Mouse (Mus musculus) heart, embryonic 12.5 days (tissue): ENCODE measurements around the gene Ppm1h. TPM values are rescaled to one million over a fixed set of nuclear protein-coding genes. Genes with fewer than 3 reads are reported as not detected.
A peak's percentile ranks its signal among the peaks of the same experiment; 100 is the strongest.

Experiments used
- ATAC-seq: fragments of 200-750 bp; cut with Nextera tagmentation; 2 replicates; pipeline ENCODE4 v1.8.0; 2017; ENCODE audit warnings: moderate TSS enrichment, moderate library complexity; ENCODE audit not compliant: insufficient number of reproducible peaks, low FRiP score
- H3K27ac ChIP-seq: fragments of 300-500 bp; sonication (generic); 2 replicates; pipeline ENCODE4 v1.5.1; 2016; ENCODE audit warnings: mild to moderate bottlenecking, moderate library complexity; ENCODE audit not compliant: poor library complexity, severe bottlenecking
- H3K27me3 ChIP-seq: fragments of 300-500 bp; sonication (generic); replicated peaks from 2 replicates; pipeline ENCODE4 v1.6.1; 2016; ENCODE audit warnings: mild to moderate bottlenecking, moderate library complexity
- H3K36me3 ChIP-seq: fragments of 300-500 bp; sonication (generic); 2 replicates; pipeline ENCODE4 v1.6.1; 2016; ENCODE audit warnings: mild to moderate bottlenecking, moderate library complexity
- H3K4me1 ChIP-seq: fragments of 300-500 bp; sonication (generic); replicated peaks from 2 replicates; pipeline ENCODE4 v1.6.1; 2016; ENCODE audit warnings: mild to moderate bottlenecking
- H3K4me2 ChIP-seq: fragments of 300-500 bp; sonication (generic); 2 replicates; pipeline ENCODE4 v1.6.1; 2016; ENCODE audit warnings: mild to moderate bottlenecking, moderate library complexity
- H3K4me3 ChIP-seq: fragments of 300-500 bp; sonication (generic); 2 replicates; pipeline ENCODE4 v1.5.1; 2016; ENCODE audit warnings: mild to moderate bottlenecking
- H3K9ac ChIP-seq: fragments of 300-500 bp; sonication (generic); 2 replicates; pipeline ENCODE4 v1.6.1; 2016; ENCODE audit warnings: mild to moderate bottlenecking, moderate library complexity
- H3K9me3 ChIP-seq: fragments of 300-500 bp; sonication (generic); replicated peaks from 2 replicates; pipeline ENCODE4 v1.6.1; 2016; ENCODE audit warnings: mild to moderate bottlenecking, moderate library complexity
- whole genome bisulfite sequencing: fragments of 180-500 bp; shearing (Covaris S2); methylation state at CpG from one replicate; pipeline ENCODE4 v1.1.7; 2016; 5-methylcytosine and 5-hydroxymethylcytosine counted together
- polyA plus RNA-seq: library from polyadenylated mRNA; unstranded; fragments of >200 nt; fragmentation: Nextera tagmentation; extraction: Ambion mirVana; gene quantifications from 2 replicates; pipeline ENCODE4 v1.2.1, GENCODE M21; 2016

The Ppm1h gene
- polyA plus RNA-seq, 1 experiment from 2014 or later: 4.2 TPM

DNA sequence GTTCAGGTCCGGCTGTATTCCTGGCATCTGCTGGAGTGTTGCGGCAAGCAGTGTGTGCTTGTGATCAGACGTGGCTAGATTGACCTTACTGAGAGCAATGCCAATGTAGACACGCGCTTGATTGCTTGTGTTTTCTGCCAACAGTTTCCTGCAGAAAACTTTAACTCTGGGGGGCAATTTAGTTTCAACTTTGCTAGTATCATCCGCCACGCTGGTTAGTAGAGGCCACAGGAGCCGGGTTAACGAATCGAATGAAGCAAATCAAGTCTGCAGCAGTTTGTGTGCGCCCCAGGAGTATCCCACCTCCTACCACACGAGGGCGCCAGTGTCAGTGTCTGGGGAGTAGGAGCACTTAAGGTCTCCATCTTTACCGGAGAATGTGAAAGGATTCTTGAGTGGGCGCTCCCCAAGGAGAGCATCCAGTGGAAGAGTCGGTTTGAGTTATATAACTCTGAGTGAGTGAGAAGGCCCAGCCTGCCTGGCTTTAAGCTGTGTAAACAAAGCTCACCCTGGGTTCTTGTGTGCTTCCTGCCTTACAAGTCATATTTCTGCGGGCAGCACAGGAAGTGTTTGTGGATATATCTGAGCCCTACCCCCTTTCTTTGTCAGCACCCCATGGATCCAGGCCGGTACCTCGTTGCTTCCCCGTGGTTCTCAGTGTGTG is 115.8 kb downstream of the Ppm1h start:
- H3K27me3 ChIP-seq: no peaks in the 10 kb centered on the region
- H3K9me3 ChIP-seq: no peaks in the 10 kb centered on the region
- no peak overlapping the region for H3K9ac ChIP-seq
- H3K27ac ChIP-seq: 0 out of 2 replicates have a peak overlapping the region, but pooled peaks have one; percentile 11
- no peak overlapping the region; the same call in 1 of the 2 replicates for H3K4me3 ChIP-seq
- H3K4me2 ChIP-seq: peak overlapping the region; percentile 31; the same call in 1 of the 2 replicates
- WGBS: 39% methylated on average over 20 of the region's 20 CpGs
- ATAC-seq: peak; percentile 37; the same call in 1 of the 2 replicates
- H3K36me3 ChIP-seq: no peaks in the 10 kb centered on the region
- peaks cover 10% of the 10 kb centered on the region for H3K4me1 ChIP-seq

DNA sequence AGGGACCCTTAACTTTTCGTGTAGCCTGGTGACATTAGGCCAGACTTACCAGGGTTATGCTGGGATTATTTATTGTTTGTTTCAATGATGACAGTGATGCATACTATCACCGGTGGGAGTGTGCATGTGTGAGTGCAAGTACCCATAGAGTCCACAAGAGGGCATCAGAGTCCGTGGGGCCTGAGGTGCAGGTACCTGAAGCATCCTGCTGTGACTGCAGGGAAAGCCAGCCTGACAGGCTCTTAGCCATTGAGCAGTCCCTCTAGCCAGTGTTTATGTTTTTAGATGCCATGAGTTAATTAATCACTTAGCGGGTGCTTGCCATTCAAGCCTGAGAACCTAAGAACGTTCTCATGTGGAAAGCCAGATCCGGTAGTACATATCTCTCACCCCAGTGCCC is 119.4 kb downstream of the Ppm1h start:
- Histone ChIP-seq H3K9me3 (no peaks in the 10 kb centered on the region), H3K27ac (no peak overlapping the region), H3K4me3 (no peak overlapping the region), H3K9ac (no peak overlapping the region), H3K4me1 (peaks cover 5% of the 10 kb centered on the region), H3K4me2 (no peak overlapping the region), H3K36me3 (no peaks in the 10 kb centered on the region), H3K27me3 (no peaks in the 10 kb centered on the region)
- 81% methylated on average over 6 of the region's 6 CpGs for WGBS
- no peak for ATAC-seq

DNA sequence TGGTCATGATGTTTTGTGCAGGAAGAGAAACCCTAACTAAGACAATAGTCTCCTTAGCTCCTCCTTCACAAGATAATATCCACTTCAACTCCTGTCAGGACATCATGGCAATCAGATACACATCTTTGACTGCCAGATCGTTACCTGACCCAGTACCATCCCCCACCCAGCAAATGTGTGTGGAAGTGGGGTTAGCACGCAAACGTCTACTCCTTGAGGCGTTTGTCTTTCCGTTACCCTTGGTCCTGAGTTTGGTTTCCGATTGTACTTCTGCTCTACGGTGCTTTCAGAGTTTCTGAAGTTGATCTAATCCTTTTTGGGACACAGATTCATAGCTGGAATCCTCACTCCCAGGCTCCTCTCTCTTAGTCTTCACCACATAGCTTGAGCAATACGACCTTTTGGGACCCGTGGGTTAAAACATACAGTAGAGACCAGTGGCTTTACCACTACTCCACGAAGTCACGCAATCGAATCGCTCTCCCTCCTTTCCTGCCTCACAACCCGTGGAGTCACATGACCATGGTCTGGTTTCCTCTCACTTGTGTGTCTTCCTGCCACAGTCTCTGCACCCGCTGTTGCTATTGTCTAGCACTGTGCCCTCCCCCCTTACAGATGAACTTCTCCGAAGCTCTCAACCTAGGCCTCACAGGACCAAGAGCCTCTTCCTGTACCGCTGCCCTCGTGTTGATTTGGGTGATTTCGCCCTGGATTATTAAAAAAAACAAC is 121.6 kb downstream of the Ppm1h start:
- ATAC-seq: no peak
- H3K4me3 ChIP-seq: no peak overlapping the region
- H3K4me2 ChIP-seq: no peak overlapping the region
- peaks cover 5% of the 10 kb centered on the region for H3K4me1 ChIP-seq
- no peaks in the 10 kb centered on the region for H3K36me3 ChIP-seq
- no peak overlapping the region for H3K9ac ChIP-seq
- WGBS: 72% methylated on average over 19 of the region's 19 CpGs
- no peaks in the 10 kb centered on the region for H3K27me3 ChIP-seq
- H3K27ac ChIP-seq: no peak overlapping the region
- H3K9me3 ChIP-seq: peaks cover 8% of the 10 kb centered on the region

DNA sequence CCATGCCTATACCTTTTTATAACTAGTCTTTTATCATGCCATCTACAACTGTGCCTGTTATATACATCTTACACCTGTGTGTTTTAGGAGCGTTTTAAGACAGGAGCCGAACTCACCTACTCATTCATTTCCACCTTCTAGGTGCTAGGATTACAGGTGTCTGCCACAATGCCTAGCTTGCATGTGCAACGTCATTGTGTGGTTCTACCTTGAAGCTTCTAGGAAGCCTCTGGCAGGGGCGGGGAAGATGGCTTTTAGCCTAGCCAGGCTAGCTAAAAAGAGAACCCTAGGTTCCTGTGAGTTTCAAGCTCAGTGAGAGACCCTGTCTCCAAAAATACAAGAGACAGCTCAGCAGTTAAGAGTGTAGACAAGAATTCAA is 122.2 kb downstream of the Ppm1h start:
- Histone ChIP-seq H3K27ac (no peak overlapping the region), H3K9me3 (peaks cover 8% of the 10 kb centered on the region), H3K27me3 (no peaks in the 10 kb centered on the region), H3K36me3 (no peaks in the 10 kb centered on the region), H3K4me2 (no peak overlapping the region), H3K4me3 (no peak overlapping the region), H3K4me1 (peaks cover 5% of the 10 kb centered on the region), H3K9ac (no peak overlapping the region)
- ATAC-seq: no peak
- WGBS: 73% methylated on average over 4 of the region's 4 CpGs

DNA sequence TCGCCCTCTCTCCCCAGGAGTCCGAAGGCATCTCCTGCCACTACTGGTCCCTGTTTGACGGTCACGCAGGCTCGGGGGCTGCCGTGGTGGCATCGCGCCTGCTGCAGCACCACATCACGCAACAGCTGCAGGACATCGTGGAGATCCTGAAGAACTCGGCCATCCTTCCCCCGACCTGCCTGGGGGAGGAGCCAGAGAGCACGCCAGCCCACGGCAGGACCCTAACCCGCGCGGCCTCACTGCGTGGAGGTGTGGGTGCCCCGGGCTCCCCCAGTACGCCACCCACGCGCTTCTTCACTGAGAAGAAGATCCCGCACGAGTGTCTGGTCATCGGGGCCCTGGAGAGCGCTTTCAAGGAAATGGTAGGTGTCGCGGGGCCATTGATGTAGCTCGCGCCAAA is 123.7 kb downstream of the Ppm1h start:
- Histone ChIP-seq H3K9me3 (peaks cover 8% of the 10 kb centered on the region), H3K27me3 (no peaks in the 10 kb centered on the region), H3K36me3 (no peaks in the 10 kb centered on the region), H3K9ac (peak overlapping the region; percentile 16; the same call in 1 of the 2 replicates), H3K27ac (no peak overlapping the region), H3K4me1 (peaks cover 5% of the 10 kb centered on the region), H3K4me3 (peak overlapping the region; percentile 33), H3K4me2 (peak overlapping the region; percentile 69)
- WGBS: 32% methylated on average over 30 of the region's 30 CpGs
- no peak for ATAC-seq

DNA sequence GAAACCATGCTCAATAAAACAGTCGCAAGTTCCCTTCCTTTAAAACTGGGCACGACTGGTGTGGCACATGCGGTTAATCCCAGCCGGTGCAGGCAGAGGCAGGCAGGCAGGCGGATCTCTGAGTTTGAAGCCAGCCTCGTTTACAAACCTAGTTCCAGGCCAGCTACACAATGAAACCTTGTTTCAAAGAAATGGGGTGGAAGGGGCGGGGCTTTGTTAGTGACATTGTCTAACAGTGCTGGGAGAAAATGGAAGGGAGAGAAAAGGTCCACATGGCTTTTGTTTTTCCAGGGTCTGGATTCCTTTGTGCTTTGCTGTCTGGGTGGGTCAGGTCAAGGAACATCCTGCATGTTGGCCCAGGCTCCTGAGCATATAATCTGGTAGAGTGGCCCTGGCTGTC is 124.3 kb downstream of the Ppm1h start:
- Histone ChIP-seq H3K4me3 (no peak overlapping the region), H3K9ac (no peak overlapping the region), H3K4me2 (no peak overlapping the region), H3K9me3 (peaks cover 8% of the 10 kb centered on the region), H3K27me3 (no peaks in the 10 kb centered on the region), H3K4me1 (peaks cover 12% of the 10 kb centered on the region), H3K27ac (no peak overlapping the region), H3K36me3 (no peaks in the 10 kb centered on the region)
- 0 out of 2 replicates have a peak, but pooled peaks have one; percentile 15 for ATAC-seq
- 64% methylated on average over 7 of the region's 7 CpGs for WGBS

DNA sequence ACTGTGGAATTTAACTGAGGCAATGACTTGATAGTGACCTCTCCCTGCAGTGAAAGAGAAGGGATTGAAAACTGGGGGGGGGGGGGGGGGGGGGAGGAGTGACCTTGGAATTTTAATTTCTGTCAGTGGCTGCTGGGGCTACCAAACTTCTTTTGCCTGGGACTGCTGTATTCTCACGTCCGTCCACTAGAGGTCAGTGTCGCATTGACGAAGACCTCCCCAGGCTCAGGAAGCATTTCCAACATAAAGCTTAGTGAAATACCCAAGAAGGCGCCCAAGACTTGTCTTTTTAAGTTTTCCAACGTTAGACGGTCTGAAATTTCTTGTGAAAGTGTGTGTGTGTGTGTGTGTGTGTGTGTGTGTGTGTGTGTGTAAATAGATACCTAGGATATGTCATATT is 125.3 kb downstream of the Ppm1h start:
- no peaks in the 10 kb centered on the region for H3K36me3 ChIP-seq
- H3K4me1 ChIP-seq: peaks cover 16% of the 10 kb centered on the region
- no peaks in the 10 kb centered on the region for H3K27me3 ChIP-seq
- no peak overlapping the region for H3K4me2 ChIP-seq
- H3K9ac ChIP-seq: no peak overlapping the region
- H3K4me3 ChIP-seq: no peak overlapping the region
- peaks cover 8% of the 10 kb centered on the region for H3K9me3 ChIP-seq
- no peak for ATAC-seq
- no peak overlapping the region for H3K27ac ChIP-seq
- 15% methylated on average over 7 of the region's 7 CpGs for WGBS

DNA sequence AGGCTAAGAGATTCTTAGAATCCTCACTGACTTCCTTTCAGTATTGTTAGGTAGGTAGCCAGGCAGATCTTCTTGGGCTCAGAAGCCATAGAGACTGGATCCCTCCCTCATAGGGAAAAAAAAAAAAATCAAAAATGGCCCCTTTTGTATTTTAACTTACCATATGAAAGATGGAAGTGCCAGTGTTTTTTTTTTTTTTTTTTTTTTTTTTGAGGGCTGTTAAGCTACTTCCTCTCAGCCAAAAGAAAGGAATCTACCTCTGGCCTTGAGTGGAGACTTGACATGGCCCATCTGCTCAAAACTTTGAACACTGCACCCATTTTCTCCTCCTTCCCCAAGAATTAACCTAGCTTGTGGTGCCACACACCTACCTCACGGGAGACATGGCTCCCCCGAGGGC is 127.3 kb downstream of the Ppm1h start:
- no peak overlapping the region for H3K27ac ChIP-seq
- H3K27me3 ChIP-seq: no peaks in the 10 kb centered on the region
- ATAC-seq: no peak
- 50% methylated on average over 2 of the region's 2 CpGs for WGBS
- H3K36me3 ChIP-seq: no peaks in the 10 kb centered on the region
- H3K9me3 ChIP-seq: peaks cover 8% of the 10 kb centered on the region
- peaks cover 16% of the 10 kb centered on the region for H3K4me1 ChIP-seq
- no peak overlapping the region for H3K4me3 ChIP-seq
- H3K9ac ChIP-seq: no peak overlapping the region
- no peak overlapping the region for H3K4me2 ChIP-seq

DNA sequence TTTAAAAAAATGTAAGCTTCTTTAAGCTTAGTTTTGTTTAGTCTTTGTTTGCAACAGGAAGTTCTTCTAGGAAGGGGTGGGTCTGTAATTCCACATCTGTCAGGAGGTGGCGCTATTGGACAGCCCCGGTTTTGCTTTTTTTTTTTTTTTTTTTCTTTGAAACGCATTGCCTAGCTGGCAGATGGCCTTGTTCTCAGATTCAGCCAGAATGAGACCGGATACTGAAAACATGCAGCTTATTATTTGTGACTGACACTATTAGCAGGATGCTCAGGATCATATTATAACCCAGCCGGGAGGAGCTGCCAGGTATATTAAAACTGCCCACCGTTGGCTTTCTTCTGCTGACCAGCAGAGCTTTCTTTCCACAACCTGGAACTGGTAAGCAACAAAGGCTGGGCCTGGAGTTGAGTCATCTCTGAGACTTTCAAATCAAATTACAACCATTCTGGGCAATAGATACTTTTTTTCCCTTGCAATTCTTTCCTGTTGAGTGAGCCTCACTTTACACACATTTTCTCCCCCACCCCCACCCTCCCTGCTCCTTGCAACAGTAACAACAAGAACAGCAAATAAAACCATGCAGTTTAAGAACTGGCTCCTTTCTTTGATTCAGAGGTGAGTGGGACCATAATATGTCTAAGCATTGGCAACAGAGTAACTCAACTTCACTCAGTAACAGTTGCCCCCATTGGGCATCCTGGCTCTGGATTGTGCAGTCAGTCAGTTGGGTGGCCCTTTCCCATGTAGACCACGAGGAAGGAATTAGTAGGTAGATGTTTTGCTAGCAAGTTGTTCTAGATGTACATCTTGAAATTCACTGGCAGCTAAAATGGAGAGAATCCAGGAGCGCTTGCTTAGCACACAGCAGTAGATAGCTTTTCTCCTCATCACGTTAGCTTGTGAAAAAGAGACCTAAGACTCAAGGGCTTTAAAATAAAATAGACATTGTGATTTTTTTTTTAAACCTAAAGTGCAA is 128.9 kb downstream of the Ppm1h start:
- H3K27me3 ChIP-seq: no peaks in the 10 kb centered on the region
- no peaks in the 10 kb centered on the region for H3K36me3 ChIP-seq
- H3K4me3 ChIP-seq: no peak overlapping the region
- H3K4me1 ChIP-seq: peaks cover 11% of the 10 kb centered on the region
- no peak overlapping the region for H3K4me2 ChIP-seq
- no peak overlapping the region; the same call in 1 of the 2 replicates for H3K9ac ChIP-seq
- no peak for ATAC-seq
- H3K27ac ChIP-seq: peak overlapping the region; percentile 60
- WGBS: 37% methylated on average over 9 of the region's 9 CpGs
- H3K9me3 ChIP-seq: peaks cover 8% of the 10 kb centered on the region

DNA sequence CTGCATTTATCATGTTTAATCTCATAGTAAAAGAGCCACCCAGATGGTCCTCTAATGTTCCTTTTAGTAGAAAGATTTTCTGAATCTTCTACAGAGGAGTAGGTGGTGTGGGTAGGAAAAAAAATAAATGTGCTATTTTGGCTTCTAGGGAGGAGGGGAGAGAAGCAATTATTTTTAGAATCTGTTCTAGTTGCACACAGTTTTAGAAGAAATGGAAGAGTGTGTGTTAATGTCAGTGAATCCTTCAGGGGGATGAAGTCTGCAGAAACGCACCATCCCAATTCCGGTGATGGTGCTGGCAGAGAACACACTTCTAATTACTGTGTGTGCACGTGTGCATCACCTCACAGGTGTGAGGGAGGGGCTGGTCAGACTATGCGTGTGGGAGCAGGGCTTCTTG is 129.6 kb downstream of the Ppm1h start:
- H3K9me3 ChIP-seq: peaks cover 8% of the 10 kb centered on the region
- no peaks in the 10 kb centered on the region for H3K27me3 ChIP-seq
- H3K4me2 ChIP-seq: no peak overlapping the region
- no peaks in the 10 kb centered on the region for H3K36me3 ChIP-seq
- H3K4me3 ChIP-seq: no peak overlapping the region
- H3K4me1 ChIP-seq: peaks cover 11% of the 10 kb centered on the region
- no peak for ATAC-seq
- WGBS: 76% methylated on average over 4 of the region's 4 CpGs
- no peak overlapping the region for H3K27ac ChIP-seq
- H3K9ac ChIP-seq: 0 out of 2 replicates have a peak overlapping the region, but pooled peaks have one; percentile 22

DNA sequence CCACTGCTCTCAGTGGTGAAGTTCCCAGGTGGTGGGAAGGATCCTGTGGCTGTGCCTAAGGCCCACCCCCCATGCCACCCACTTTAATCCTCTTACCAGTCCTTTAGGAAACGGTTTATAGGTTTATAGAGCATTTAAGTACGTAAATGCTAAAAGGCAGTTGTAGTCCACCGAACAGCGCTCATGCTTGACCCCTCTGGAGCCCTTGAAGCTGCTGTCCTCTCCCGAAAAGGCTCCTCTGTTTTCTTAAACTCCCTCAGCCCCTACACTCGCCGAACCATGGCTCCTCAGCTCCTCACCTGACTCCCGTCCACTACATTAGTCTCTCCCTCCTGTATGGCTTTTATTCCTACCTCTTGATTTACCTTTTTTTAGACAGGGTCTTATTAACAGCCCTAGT is 131.3 kb downstream of the Ppm1h start:
- no peak overlapping the region for H3K27ac ChIP-seq
- H3K4me1 ChIP-seq: peaks cover 11% of the 10 kb centered on the region
- no peak for ATAC-seq
- H3K9me3 ChIP-seq: peaks cover 3% of the 10 kb centered on the region; the same call in 1 of the 2 replicates
- H3K36me3 ChIP-seq: no peaks in the 10 kb centered on the region
- H3K4me2 ChIP-seq: no peak overlapping the region
- H3K4me3 ChIP-seq: no peak overlapping the region
- no peak overlapping the region for H3K9ac ChIP-seq
- 72% methylated on average over 8 of the region's 8 CpGs for WGBS
- no peaks in the 10 kb centered on the region for H3K27me3 ChIP-seq
